In the genomic region with DNA sequence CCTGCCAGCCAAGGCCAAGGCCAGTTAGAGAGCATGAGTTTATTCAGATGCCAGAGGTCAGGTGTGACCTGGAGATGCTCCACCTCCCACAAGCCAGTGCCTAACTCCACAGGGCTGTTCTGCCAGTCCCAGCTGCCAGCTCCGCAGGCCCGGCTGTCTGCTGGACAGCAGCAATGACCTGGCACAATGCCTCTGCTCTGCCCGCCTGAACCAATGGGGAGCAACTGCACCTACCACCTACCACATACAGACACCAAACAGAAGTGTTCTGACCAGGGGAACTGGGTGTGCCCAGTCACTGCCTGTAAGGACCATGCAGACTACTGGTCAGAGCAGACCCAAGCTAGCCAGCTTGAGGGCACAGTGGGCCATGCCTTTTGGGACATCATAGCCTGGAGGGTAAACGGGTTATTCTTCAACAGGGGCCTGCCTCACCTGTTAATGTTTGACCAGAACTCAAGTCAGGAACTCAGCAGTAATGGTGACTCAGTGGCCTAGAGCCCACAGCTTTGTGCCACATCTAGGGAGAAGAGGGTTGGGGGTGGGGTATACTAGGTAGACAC, we compare ENCODE assay signal across 8 mouse cellular contexts. TPM values are rescaled to one million over a fixed set of nuclear protein-coding genes. Genes with fewer than 3 reads are reported as not detected.
DNase-seq lines count a peak whose midpoint lies in the region; ATAC-seq and TF ChIP-seq lines count a peak whose summit lies in the region.

No protein-coding gene starts in this region.

- H3K36me3 ChIP-seq in heart, embryonic 12.5 days, result peaks cover 6% of the 10 kb centered on the region
- H3K36me3 ChIP-seq in liver, embryonic 16.5 days (ENCODE audit: control insufficient read depth, insufficient read depth), result no peaks in the 10 kb centered on the region

- H3K4me1 ChIP-seq in heart, embryonic 12.5 days (replicated peaks), result peaks cover 79% of the 10 kb centered on the region
- peaks cover 4% of the 10 kb centered on the region for H3K4me1 ChIP-seq in liver, embryonic 16.5 days (ENCODE audit: control insufficient read depth, low read depth, low read length)

- H3K27me3 ChIP-seq in heart, embryonic 12.5 days (replicated peaks), result no peaks in the 10 kb centered on the region
- no peaks in the 10 kb centered on the region for H3K27me3 ChIP-seq in Patski
- H3K27me3 ChIP-seq in liver, embryonic 16.5 days (ENCODE audit: control insufficient read depth, insufficient read depth, low read depth, low read length), result no peaks in the 10 kb centered on the region; the same call in 1 of the 2 replicates

- peak; percentile 30 to 60 for DNase-seq in heart, adult 18-20 months
- DNase-seq in Patski (ENCODE audit: low read depth, low spot score), result peak; percentile 98
- peak; percentile 57 to 58 for DNase-seq in heart, postnatal 10 days
- DNase-seq in frontal cortex, postnatal 14 days (ENCODE audit: low spot score in 2 of 2), result no peak
- DNase-seq in cerebellum, adult 11 months, result no peak
- no peak for DNase-seq in layer of hippocampus, adult 11-12 months (ENCODE audit: low spot score)

- in situ Hi-C loops in Patski (cut with MboI; ENCODE audit: low pct_unique_long_range_greater_than_20kb), result no loop called here

- intact Hi-C loops in heart, postnatal 10 days (cut with DNase I), result no loop called here

- H3K4me3 ChIP-seq in heart, embryonic 12.5 days, result no peak overlapping the region
- no peak overlapping the region for H3K4me3 ChIP-seq in liver, embryonic 16.5 days (ENCODE audit: low read depth, low read length)

- H3K9ac ChIP-seq in heart, embryonic 12.5 days, result no peak overlapping the region
- no peak overlapping the region for H3K9ac ChIP-seq in liver, embryonic 16.5 days (ENCODE audit: low read depth, low read length)

- TF ChIP-seq CTCF in Patski (IDR thresholded peaks at IDR 0.05), result no peak

- 77% methylated on average over 4 of the region's 4 CpGs for WGBS in heart, embryonic 12.5 days
- WGBS in liver, embryonic 16.5 days (ENCODE audit: insufficient replicate concordance), result 65% methylated on average over 4 of the region's 4 CpGs

- no peak overlapping the region for H3K27ac ChIP-seq in heart, embryonic 12.5 days (ENCODE audit: poor library complexity, severe bottlenecking)
- no peak overlapping the region for H3K27ac ChIP-seq in liver, embryonic 16.5 days (ENCODE audit: low read length)

- ATAC-seq in heart, embryonic 12.5 days (ENCODE audit: insufficient number of reproducible peaks, low FRiP score), result no peak
- peak; percentile 65 for ATAC-seq in Patski
- ATAC-seq in liver, embryonic 16.5 days (ENCODE audit: low read depth), result peak; percentile 59

- CTCF ChIA-PET in Patski (lab: Charles Lee), result interaction anchor here (0.7 to 9.1 kb wide), 5 partner anchors 15 to 111 kb away, joined by 3 to 63 read pairs (median 3); no protein-coding TSS in a partner anchor

- POLR2A ChIA-PET in Patski (lab: Charles Lee), result interaction anchor here (2.0 kb wide), 1 partner anchor 16 kb away, joined by 6 read pairs; no protein-coding TSS in a partner anchor

- H3K4me2 ChIP-seq in heart, embryonic 12.5 days, result no peak overlapping the region
- H3K4me2 ChIP-seq in liver, embryonic 16.5 days (ENCODE audit: low read depth, low read length), result no peak overlapping the region

- H3K9me3 ChIP-seq in heart, embryonic 12.5 days (replicated peaks), result no peaks in the 10 kb centered on the region
- no peaks in the 10 kb centered on the region for H3K9me3 ChIP-seq in liver, embryonic 16.5 days (replicated peaks; ENCODE audit: control insufficient read depth, low read length)

RNA-seq across cellular contexts. Expression of gene Col18a1, which starts 19.4 kb away (rescaled TPM):
- 1 to 10 TPM; 7.9 to 8.5 TPM for total RNA-seq in heart, adult 18-20 months (2021)
- 271 and 284 TPM in 2 replicates for polyA plus RNA-seq in heart, embryonic 12.5 days (2016; fragmentation: Nextera tagmentation; extraction: Ambion mirVana)
- 449 TPM for polyA plus RNA-seq in Patski (2021)
- total RNA-seq in heart, postnatal 10 days (2021), result 10 to 100 TPM; 49.9 to 53.2 TPM
- 87.9 and 104 TPM in 2 replicates for polyA plus RNA-seq in liver, embryonic 16.5 days (2015; fragmentation: Nextera tagmentation; extraction: Ambion mirVana)

Comparison
In these comparisons a context has a peak if more than half of its experiments do, and no peak if none do; other contexts are left out.
1. DNase-seq: peak in heart, adult 18-20 months (2 of 2), Patski (single experiment) and heart, postnatal 10 days (2 of 2); none in frontal cortex, postnatal 14 days (0 of 2), cerebellum, adult 11 months (single experiment) and layer of hippocampus, adult 11-12 months (single experiment).